Mouse (Mus musculus): ENCODE data around the gene Dedd2. TPM values are rescaled to one million over a fixed set of nuclear protein-coding genes. Genes with fewer than 3 reads are reported as not detected.
A peak's percentile ranks its signal among the peaks of the same experiment; 100 is the strongest.

Dedd2 gene
- 8.8 TPM for polyA plus RNA-seq (2012; fragmentation: generic; extraction: Trizol)

GRCm38 (mm10) chr7:25220457-25221101 lies at the start of gene Dedd2:
Gene Dedd2, minus strand, starts transcription at chr7:25220615.
- TF ChIP-seq TCF12 (IDR thresholded peaks at IDR 0.05; ENCODE audit: insufficient read depth, poor library complexity, severe bottlenecking) = no peak
- TF ChIP-seq USF1 (IDR thresholded peaks at IDR 0.05; ENCODE audit: low read depth) = no peak
- TF ChIP-seq POLR2A (IDR thresholded peaks at IDR 0.05; ENCODE audit: insufficient read length, low read depth) = no peak
- no peak for TF ChIP-seq TCF3 (IDR thresholded peaks at IDR 0.05; ENCODE audit: insufficient read length, low read depth)
- no peak for TF ChIP-seq CEBPB (IDR thresholded peaks at IDR 0.05; ENCODE audit: insufficient read depth, poor library complexity, severe bottlenecking)
- no peak for TF ChIP-seq MYOG (IDR thresholded peaks at IDR 0.05; ENCODE audit: control insufficient read depth in 1 of 3, insufficient read depth in 1 of 3, insufficient read length in 2 of 3, low read depth in 2 of 3)
- TF ChIP-seq MAX (IDR thresholded peaks at IDR 0.05; ENCODE audit: low read depth) = no peak
- TF ChIP-seq REST (IDR thresholded peaks at IDR 0.05; ENCODE audit: insufficient read depth, insufficient read length) = no peak
- TF ChIP-seq SRF (IDR thresholded peaks at IDR 0.05; ENCODE audit: control insufficient read depth, insufficient read length, low read depth) = no peak
- TF ChIP-seq POLR2AphosphoS2 (IDR thresholded peaks at IDR 0.05; ENCODE audit: insufficient read length, low read depth) = no peak
- no peak for TF ChIP-seq MYOD1 (IDR thresholded peaks at IDR 0.05; ENCODE audit: control insufficient read depth in 1 of 3, insufficient read length in 2 of 3, low read depth in 2 of 3)
- no peak for TF ChIP-seq E2F4 (IDR thresholded peaks at IDR 0.05; ENCODE audit: insufficient read depth)
- Histone ChIP-seq H3K79me2 (ENCODE audit: control insufficient read depth, insufficient read depth) (peaks cover 19% of the 10 kb centered on the region), H3K4me2 (ENCODE audit: low read depth) (peak within 1 kb of the TSS; percentile 100), H3K27me3 (ENCODE audit: control insufficient read depth, insufficient read depth, insufficient read length) (no peaks in the 10 kb centered on the region), H3ac (ENCODE audit: control insufficient read depth, insufficient read length) (peak within 1 kb of the TSS; percentile 34), H3K36me3 (ENCODE audit: control insufficient read depth, insufficient read depth) (no peaks in the 10 kb centered on the region), H3K4me3 (peak within 1 kb of the TSS; percentile 90)

DNA sequence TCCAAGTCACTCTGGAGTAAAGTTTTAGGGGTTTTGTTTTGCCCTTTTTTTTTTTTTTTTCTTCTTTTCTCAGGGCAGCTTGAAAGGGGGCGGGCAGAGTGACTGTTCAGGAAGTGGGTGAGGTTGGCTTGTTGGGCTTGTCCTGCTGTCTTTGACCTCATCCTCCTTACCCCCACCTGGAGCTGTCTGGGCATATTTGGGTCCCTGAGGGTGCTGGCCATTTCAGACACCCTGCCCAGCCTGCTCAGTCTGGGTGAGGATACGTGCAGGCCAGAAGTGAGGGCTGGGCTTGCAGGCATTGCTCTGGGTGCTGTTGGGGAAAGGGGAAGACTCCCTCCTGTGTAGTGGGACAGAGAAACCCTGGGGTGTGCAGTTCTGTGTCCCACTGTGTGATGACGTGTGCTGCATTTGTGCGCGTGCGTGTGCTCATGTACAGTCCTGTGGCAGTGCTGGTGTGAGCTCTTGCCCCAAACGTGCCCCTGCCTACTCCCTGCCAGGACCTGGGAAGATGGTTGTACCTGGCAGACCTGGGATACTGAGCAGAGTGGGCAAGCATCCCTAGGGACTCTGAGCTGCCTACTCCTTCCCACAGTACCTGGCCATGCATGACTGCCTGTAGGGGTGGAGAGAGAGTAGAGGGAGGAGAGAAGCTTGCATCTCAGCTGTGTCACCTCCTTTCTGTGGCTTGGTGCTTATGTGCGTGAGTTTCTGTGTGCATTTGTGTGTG lies 49.3 kb upstream of the Dedd2 start:
- no peaks in the 10 kb centered on the region for H3K27me3 ChIP-seq (ENCODE audit: control insufficient read depth, insufficient read depth, insufficient read length)
- peak overlapping the region; percentile 24 for H3ac ChIP-seq (ENCODE audit: control insufficient read depth, insufficient read length)
- TF ChIP-seq MYOG (IDR thresholded peaks at IDR 0.05; ENCODE audit: control insufficient read depth in 1 of 3, insufficient read depth in 1 of 3, insufficient read length in 2 of 3, low read depth in 2 of 3) (no peak), CEBPB (IDR thresholded peaks at IDR 0.05; ENCODE audit: insufficient read depth, poor library complexity, severe bottlenecking) (no peak), USF1 (IDR thresholded peaks at IDR 0.05; ENCODE audit: low read depth) (no peak), POLR2AphosphoS2 (IDR thresholded peaks at IDR 0.05; ENCODE audit: insufficient read length, low read depth) (peak; percentile 62)
- peak overlapping the region; percentile 92 for H3K4me2 ChIP-seq (ENCODE audit: low read depth)
- H3K79me2 ChIP-seq (ENCODE audit: control insufficient read depth, insufficient read depth) = peaks cover 17% of the 10 kb centered on the region
- peak overlapping the region; percentile 84 for H3K4me3 ChIP-seq
- H3K36me3 ChIP-seq (ENCODE audit: control insufficient read depth, insufficient read depth) = no peaks in the 10 kb centered on the region

DNA sequence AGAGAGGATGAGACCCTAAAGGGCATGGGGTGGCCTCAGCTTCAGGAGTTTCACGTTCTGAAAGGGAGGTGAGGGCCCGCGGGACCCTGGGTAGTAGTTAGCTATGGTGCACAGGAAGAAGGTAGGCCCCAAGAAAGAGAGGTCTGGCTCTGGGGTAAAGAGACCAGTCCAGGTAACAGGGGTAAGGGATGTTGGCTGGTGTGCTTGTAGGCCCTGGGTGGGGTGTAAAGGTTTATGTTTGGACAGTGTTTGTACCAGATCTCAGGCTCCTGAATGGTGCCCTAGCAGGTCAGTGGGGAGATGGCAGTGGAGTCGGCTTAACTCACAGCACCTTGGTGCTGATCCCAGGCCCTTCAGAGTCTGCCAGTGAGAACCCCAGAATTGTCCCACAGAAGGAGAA lies 48.6 kb upstream of the Dedd2 start:
- TF ChIP-seq POLR2A (IDR thresholded peaks at IDR 0.05; ENCODE audit: insufficient read length, low read depth) (no peak), SRF (IDR thresholded peaks at IDR 0.05; ENCODE audit: control insufficient read depth, insufficient read length, low read depth) (no peak), E2F4 (IDR thresholded peaks at IDR 0.05; ENCODE audit: insufficient read depth) (no peak), MYOD1 (IDR thresholded peaks at IDR 0.05; ENCODE audit: control insufficient read depth in 1 of 3, insufficient read length in 2 of 3, low read depth in 2 of 3) (no peak), MYOG (IDR thresholded peaks at IDR 0.05; ENCODE audit: control insufficient read depth in 1 of 3, insufficient read depth in 1 of 3, insufficient read length in 2 of 3, low read depth in 2 of 3) (no peak), MAX (IDR thresholded peaks at IDR 0.05; ENCODE audit: low read depth) (no peak), CEBPB (IDR thresholded peaks at IDR 0.05; ENCODE audit: insufficient read depth, poor library complexity, severe bottlenecking) (no peak), POLR2AphosphoS2 (IDR thresholded peaks at IDR 0.05; ENCODE audit: insufficient read length, low read depth) (no peak), TCF3 (IDR thresholded peaks at IDR 0.05; ENCODE audit: insufficient read length, low read depth) (no peak), USF1 (IDR thresholded peaks at IDR 0.05; ENCODE audit: low read depth) (no peak), REST (IDR thresholded peaks at IDR 0.05; ENCODE audit: insufficient read depth, insufficient read length) (no peak), TCF12 (IDR thresholded peaks at IDR 0.05; ENCODE audit: insufficient read depth, poor library complexity, severe bottlenecking) (no peak)
- Histone ChIP-seq H3ac (ENCODE audit: control insufficient read depth, insufficient read length) (peak overlapping the region; percentile 24), H3K4me2 (ENCODE audit: low read depth) (peak overlapping the region; percentile 92), H3K79me2 (ENCODE audit: control insufficient read depth, insufficient read depth) (peaks cover 17% of the 10 kb centered on the region), H3K36me3 (ENCODE audit: control insufficient read depth, insufficient read depth) (no peaks in the 10 kb centered on the region), H3K27me3 (ENCODE audit: control insufficient read depth, insufficient read depth, insufficient read length) (no peaks in the 10 kb centered on the region), H3K4me3 (peak overlapping the region; percentile 84)

- peak overlapping the region; percentile 84 for H3K4me3 ChIP-seq
- H3K36me3 ChIP-seq (ENCODE audit: control insufficient read depth, insufficient read depth) = no peaks in the 10 kb centered on the region
- H3ac ChIP-seq (ENCODE audit: control insufficient read depth, insufficient read length) = peak overlapping the region; percentile 24
- H3K79me2 ChIP-seq (ENCODE audit: control insufficient read depth, insufficient read depth) = peaks cover 17% of the 10 kb centered on the region
- H3K27me3 ChIP-seq (ENCODE audit: control insufficient read depth, insufficient read depth, insufficient read length) = no peaks in the 10 kb centered on the region
- H3K4me2 ChIP-seq (ENCODE audit: low read depth) = peak overlapping the region; percentile 92
- TF ChIP-seq MYOD1 (IDR thresholded peaks at IDR 0.05; ENCODE audit: control insufficient read depth in 1 of 3, insufficient read length in 2 of 3, low read depth in 2 of 3) (peak in 1 of 3 experiments; percentile 64), SRF (IDR thresholded peaks at IDR 0.05; ENCODE audit: control insufficient read depth, insufficient read length, low read depth) (no peak)
Observed at GRCm38 (mm10) chr7:25268588-25268987, 48.2 kb upstream of the Dedd2 start.

Data from myocyte (in vitro differentiated cells).